Mouse (Mus musculus) lung, adult 2 months (tissue): Measurements from ENCODE around the gene Prdm1.

Experiments
- CTCF ChIP-seq: fragments of 200-500 bp; IDR thresholded peaks from 2 replicates; pipeline ENCODE4 v1.5.1; 2011; ENCODE audit warnings: mild to moderate bottlenecking, low read length, control low read depth; ENCODE audit not compliant: insufficient read depth
- POLR2A ChIP-seq: fragments of 200-500 bp; IDR thresholded peaks from 2 replicates; pipeline ENCODE4 v1.6.1; 2011; ENCODE audit warnings: low read depth, mild to moderate bottlenecking, control low read depth, low read length, borderline replicate concordance; ENCODE audit errors: extremely low read depth

DNA sequence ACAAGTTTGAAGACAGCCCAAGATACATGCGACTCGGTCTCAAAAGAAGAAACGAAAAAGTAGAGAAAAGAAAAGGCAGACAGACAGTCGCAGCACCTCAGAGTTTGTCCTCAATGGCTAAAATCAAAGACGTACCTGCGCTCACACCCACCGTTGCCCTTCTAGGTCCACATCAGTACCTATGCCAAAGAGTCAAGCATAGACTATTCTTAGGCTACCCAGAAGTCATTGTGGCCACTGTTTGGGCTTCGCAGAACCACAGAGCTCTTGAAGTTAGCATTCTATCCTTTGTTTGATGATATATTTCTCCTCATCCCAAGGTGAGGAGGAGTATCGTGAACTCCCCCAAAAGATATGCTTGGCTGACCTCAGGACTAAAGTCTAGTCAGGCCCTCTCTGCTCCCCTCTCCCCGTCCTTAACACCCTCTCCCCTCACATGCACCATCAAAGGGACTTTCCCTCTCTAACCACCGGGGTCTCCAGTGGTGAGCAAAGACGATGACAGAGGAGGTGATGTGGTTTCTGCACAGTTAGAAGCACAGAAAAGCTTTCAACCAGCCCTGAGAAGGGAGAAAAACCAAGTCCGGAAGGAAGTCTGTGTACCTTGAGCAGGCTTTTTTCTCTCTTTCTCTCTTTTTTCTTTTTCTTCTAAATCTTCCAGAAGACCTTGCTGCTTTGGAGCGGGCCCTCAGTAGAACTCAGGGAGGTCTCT is 99.0 kb downstream of the Prdm1 start:
- TF ChIP-seq CTCF: no peak
- TF ChIP-seq POLR2A: no peak
